Mouse (Mus musculus) forebrain, embryonic 12.5 days (tissue): Measurements from ENCODE around the gene Cald1. TPM values are rescaled to one million over a fixed set of nuclear protein-coding genes. Genes with fewer than 3 reads are reported as not detected.

Experiments used
- ATAC-seq: fragments of 200-750 bp; cut with Nextera tagmentation; 2 replicates; pipeline ENCODE4 v1.8.0; 2017; ENCODE audit warnings: moderate TSS enrichment; ENCODE audit not compliant: low FRiP score
- H3K27ac ChIP-seq: fragments of 300-500 bp; sonication (generic); 2 replicates; pipeline ENCODE4 v1.5.1; 2016; ENCODE audit warnings: mild to moderate bottlenecking
- H3K27me3 ChIP-seq: fragments of 300-500 bp; sonication (generic); 2 replicates; pipeline ENCODE4 v1.6.1; 2016; ENCODE audit warnings: mild to moderate bottlenecking
- H3K36me3 ChIP-seq: fragments of 300-500 bp; sonication (generic); replicated peaks from 2 replicates; pipeline ENCODE4 v1.6.1; 2016; ENCODE audit warnings: mild to moderate bottlenecking
- H3K4me1 ChIP-seq: fragments of 300-500 bp; sonication (generic); 2 replicates; pipeline ENCODE4 v1.6.1; 2016
- H3K4me2 ChIP-seq: fragments of 300-500 bp; sonication (generic); 2 replicates; pipeline ENCODE4 v1.6.1; 2016; ENCODE audit warnings: mild to moderate bottlenecking, moderate library complexity
- H3K4me3 ChIP-seq: fragments of 300-500 bp; sonication (generic); replicated peaks from 2 replicates; pipeline ENCODE4 v1.5.1; 2016; ENCODE audit warnings: mild to moderate bottlenecking
- H3K9ac ChIP-seq: fragments of 300-500 bp; sonication (generic); 2 replicates; pipeline ENCODE4 v1.6.1; 2016; ENCODE audit warnings: mild to moderate bottlenecking
- H3K9me3 ChIP-seq: fragments of 300-500 bp; sonication (generic); 2 replicates; pipeline ENCODE4 v1.6.1; 2016
- WGBS: fragments of 180-500 bp; shearing (Covaris S2); methylation state at CpG from one replicate; pipeline ENCODE4 v1.1.7; 2016; 5-methylcytosine and 5-hydroxymethylcytosine counted together
- polyA plus RNA-seq: library from polyadenylated mRNA; unstranded; fragments of >200 nt; fragmentation: Nextera tagmentation; extraction: Ambion mirVana; gene quantifications from 2 replicates; pipeline ENCODE4 v1.2.1, GENCODE M21; 2016

Cald1 gene
- polyA plus RNA-seq, 1 experiment from 2014 or later: 133 TPM

GRCm38 (mm10) chr6:34797887-34798286 is 199.6 kb downstream of the Cald1 start:
- no peaks in the 10 kb centered on the region for H3K9me3 ChIP-seq
- no peak overlapping the region for H3K4me2 ChIP-seq
- no peak overlapping the region for H3K9ac ChIP-seq
- no peaks in the 10 kb centered on the region for H3K36me3 ChIP-seq
- ATAC-seq: no peak
- 81% methylated on average over 3 of the region's 3 CpGs for WGBS
- H3K4me3 ChIP-seq: no peak overlapping the region
- no peaks in the 10 kb centered on the region for H3K4me1 ChIP-seq
- no peak overlapping the region for H3K27ac ChIP-seq
- no peaks in the 10 kb centered on the region for H3K27me3 ChIP-seq

DNA sequence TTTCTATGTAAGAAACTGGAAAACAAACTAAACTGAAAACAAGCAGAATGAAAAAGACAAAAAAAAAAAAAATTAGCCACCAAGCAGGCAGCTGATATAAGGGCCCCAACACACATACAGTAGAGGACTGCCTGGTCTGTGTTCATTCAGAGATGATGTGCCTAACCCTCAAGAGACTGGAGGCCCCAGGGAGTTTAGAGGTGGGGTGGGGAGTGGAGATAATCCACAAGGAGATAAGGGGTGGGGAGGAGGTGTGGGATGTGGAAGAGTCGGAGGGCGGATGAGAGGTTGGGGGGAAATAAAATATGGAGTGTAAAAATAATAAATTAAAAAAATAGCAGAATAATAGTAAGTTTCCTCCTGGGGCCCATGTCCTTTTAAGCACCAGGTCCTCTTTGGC is 207.3 kb downstream of the Cald1 start:
- Histone ChIP-seq H3K27me3 (no peaks in the 10 kb centered on the region), H3K36me3 (no peaks in the 10 kb centered on the region), H3K9ac (no peak overlapping the region), H3K4me2 (no peak overlapping the region), H3K27ac (no peak overlapping the region), H3K4me3 (no peak overlapping the region), H3K4me1 (no peaks in the 10 kb centered on the region), H3K9me3 (no peaks in the 10 kb centered on the region)
- 87% methylated on average over 2 of the region's 2 CpGs for WGBS
- no peak for ATAC-seq

GRCm38 (mm10) chr6:34810651-34811050 is 212.4 kb downstream of the Cald1 start:
- no peaks in the 10 kb centered on the region for H3K9me3 ChIP-seq
- no peak for ATAC-seq
- H3K4me2 ChIP-seq: no peak overlapping the region
- no peak overlapping the region for H3K9ac ChIP-seq
- WGBS: 92% methylated on average over 4 of the region's 4 CpGs
- no peaks in the 10 kb centered on the region for H3K36me3 ChIP-seq
- H3K27me3 ChIP-seq: no peaks in the 10 kb centered on the region
- H3K4me3 ChIP-seq: no peak overlapping the region
- no peak overlapping the region for H3K27ac ChIP-seq
- no peaks in the 10 kb centered on the region for H3K4me1 ChIP-seq

GRCm38 (mm10) chr6:34824406-34824805 is 226.1 kb downstream of the Cald1 start:
- Histone ChIP-seq H3K36me3 (no peaks in the 10 kb centered on the region), H3K4me1 (no peaks in the 10 kb centered on the region), H3K9ac (no peak overlapping the region), H3K9me3 (no peaks in the 10 kb centered on the region), H3K4me2 (no peak overlapping the region), H3K4me3 (no peak overlapping the region), H3K27ac (no peak overlapping the region), H3K27me3 (no peaks in the 10 kb centered on the region)
- no peak for ATAC-seq

Other genes starting within 250 kb of the Cald1 start
- gene Akr1b8, start 244.4 kb upstream of the Cald1 start, polyA plus RNA-seq: 13.6 and 18.5 TPM in 2 replicates
- 9.4 and 10.1 TPM in 2 replicates for gene Akr1b10, start 214.3 kb upstream of the Cald1 start, polyA plus RNA-seq
- gene Akr1b7, start 186.2 kb upstream of the Cald1 start, polyA plus RNA-seq: not detected in 2 replicates
- 62.8 and 68.6 TPM in 2 replicates for gene Bpgm, start 122.3 kb upstream of the Cald1 start, polyA plus RNA-seq
- 5.2 and 6.3 TPM in 2 replicates for gene Agbl3, start 181.9 kb downstream of the Cald1 start, polyA plus RNA-seq